Mouse (Mus musculus): ENCODE results near the gene Gm11487. TPM values are rescaled to one million over a fixed set of nuclear protein-coding genes. Genes with fewer than 3 reads are reported as not detected.

Gm11487 gene
- not detected for total RNA-seq (2023)

DNA sequence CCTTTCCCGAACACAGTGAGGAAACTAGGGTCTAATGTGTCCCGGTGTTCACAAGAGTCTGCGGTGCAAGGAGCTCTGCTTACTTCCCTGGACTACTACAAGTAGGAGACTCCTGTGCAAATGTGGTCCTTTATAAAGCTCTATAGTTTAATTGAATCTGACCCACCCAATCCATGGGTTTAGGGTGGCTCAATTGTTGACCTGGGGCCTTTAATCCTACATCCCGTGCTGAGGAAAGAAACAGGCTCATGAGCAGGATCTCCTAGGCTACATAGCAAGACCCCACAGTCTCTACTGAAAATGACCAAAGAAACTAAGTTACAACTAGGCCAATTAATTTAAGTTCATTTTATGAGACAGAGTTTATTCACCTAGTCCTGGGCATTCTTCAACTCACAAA is at the start of gene Gm11487:
Gene Gm11487 (minus strand): TSS at position 101 of the 400 bp plus-strand sequence.

Other genes starting within 250 kb of the Gm11487 start
- not detected for gene Gm11238, start 202.8 kb upstream of the Gm11487 start, total RNA-seq (2023)
- gene Gm11237, start 217.9 kb upstream of the Gm11487 start, total RNA-seq (2023) = not detected
- not detected for gene Gm11236, start 233.0 kb upstream of the Gm11487 start, total RNA-seq (2023)